Mouse (Mus musculus): ENCODE results near the gene Arfgef2.

Arfgef2 gene

DNA sequence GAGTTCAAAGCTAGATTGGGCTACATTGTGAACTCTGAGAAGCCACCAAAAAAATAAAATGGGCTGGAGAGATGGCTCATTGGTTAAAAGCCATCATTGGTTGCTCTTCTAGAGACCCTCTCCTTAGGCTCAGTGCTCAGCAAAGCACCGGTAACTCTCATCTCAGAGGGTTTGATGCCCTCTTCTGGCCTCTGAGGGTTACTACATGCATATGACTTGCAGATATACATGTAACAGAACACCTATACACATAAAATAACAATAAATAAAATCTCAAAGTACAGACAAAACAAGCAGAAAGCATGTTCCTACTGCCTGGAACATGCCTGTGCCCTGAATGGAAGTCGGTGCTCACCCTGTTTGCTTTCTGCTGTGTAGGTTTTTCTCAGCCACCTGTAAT, 51.7 kb downstream of the Arfgef2 start:
- peak in 1 of 2 experiments; percentile 41 for DNase-seq (ENCODE audit: low spot score in 2 of 2)

DNA sequence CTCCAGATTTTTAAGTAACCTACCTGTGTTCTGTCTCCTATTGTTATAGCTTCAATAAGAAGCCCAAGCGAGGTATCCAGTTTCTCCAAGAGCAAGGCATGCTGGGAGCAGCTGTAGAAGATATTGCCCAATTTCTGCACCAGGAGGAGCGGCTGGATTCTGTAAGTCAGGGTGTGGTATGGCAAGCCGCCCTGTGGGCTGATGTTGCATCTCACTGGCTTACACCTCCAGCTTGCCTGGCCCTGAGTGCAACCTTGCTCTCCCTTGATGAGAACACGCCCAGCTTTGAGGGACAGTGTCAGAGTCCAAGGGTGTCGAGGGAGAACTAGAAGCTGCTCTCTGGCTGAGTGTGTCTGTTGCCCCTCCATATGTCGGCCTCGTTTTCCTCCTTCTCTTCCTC, 53.8 kb downstream of the Arfgef2 start:
- DNase-seq (ENCODE audit: low spot score in 2 of 2) = no peak

DNA sequence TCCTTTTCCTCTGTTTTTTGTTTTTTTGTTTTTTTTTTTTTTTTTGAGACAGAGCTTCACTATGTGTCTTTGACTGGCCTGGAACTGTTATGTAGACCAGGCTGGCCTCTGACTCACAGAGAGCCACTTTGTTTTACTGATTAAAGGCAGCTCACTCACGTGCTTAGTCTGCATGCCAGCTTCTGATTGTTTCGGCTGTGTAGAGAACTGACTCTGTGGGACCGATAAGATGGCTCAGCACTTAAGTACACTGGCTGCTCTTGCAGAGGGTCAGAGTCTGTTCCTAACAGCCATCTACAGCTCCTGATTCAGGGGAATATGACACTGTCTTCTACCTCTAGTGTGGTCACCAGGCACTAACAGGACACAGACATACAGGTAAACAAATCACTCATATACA, 57.1 kb downstream of the Arfgef2 start:
- DNase-seq (ENCODE audit: low spot score in 2 of 2) = no peak

DNA sequence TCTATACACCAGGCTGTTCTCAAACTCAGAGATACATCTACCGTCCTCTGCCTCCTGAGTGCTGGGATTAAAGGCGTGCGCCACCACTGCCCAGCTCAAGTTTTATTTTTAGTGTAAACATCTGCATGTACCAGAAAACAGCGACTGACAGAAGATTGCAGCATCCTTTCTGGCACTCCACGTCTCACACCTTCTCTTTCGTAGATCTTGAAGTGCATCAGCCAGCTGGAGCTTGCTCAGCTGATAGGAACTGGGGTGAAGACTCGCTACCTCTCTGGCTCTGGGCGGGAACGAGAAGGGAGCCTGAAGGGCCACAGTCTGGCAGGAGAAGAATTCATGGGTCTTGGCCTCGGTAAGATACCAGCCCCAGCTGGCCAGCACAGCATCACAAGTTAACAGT, 60.1 kb downstream of the Arfgef2 start:
- no peak for DNase-seq (ENCODE audit: low spot score in 2 of 2)

DNA sequence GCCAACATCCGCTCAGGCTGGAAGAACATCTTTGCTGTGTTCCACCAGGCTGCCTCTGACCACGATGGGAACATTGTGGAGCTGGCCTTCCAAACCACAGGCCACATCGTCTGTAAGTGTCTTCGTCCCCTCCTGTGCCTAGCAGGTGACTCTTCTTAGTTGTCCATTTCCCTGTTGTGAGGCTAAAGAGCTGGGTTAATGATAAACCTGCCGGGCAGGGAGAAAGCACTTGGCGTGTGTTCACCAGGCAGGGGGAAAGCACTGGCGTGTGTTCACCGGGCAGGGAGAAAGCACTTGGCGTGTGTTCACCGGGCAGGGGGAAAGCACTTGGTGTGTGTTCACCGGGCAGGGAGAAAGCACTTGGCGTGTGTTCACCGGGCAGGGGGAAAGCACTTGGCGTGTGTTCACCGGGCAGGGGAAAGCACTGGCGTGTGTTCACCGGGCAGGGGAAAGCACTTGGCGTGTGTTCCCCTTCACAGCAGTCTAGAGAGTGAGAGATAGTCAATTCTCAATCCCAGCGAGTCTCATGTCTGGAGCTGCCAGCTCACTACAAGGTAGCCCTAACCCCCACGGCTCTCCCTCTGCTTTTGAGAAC, 65.0 kb downstream of the Arfgef2 start:
- DNase-seq (ENCODE audit: low spot score in 2 of 2) = no peak

DNA sequence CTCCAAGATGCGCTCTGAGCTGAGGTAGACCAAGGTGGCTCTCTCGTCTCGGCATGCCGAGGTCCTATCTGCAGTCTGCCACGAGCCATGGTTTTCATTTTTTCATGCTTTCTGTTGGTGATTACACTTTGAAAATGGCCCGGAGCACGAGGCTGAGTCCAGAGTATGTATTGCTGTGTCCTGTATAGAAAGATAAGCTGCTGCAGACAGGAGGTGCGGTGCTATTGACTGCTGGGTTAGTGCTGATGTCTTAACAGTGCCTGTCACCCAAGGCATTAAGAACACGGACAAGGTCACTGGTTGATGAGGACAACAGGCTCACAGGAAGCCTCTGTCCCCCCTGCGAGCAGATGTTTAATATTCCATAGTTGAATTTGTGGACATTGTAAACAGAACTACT, 65.5 kb downstream of the Arfgef2 start:
- DNase-seq (ENCODE audit: low spot score in 2 of 2) = no peak

DNA sequence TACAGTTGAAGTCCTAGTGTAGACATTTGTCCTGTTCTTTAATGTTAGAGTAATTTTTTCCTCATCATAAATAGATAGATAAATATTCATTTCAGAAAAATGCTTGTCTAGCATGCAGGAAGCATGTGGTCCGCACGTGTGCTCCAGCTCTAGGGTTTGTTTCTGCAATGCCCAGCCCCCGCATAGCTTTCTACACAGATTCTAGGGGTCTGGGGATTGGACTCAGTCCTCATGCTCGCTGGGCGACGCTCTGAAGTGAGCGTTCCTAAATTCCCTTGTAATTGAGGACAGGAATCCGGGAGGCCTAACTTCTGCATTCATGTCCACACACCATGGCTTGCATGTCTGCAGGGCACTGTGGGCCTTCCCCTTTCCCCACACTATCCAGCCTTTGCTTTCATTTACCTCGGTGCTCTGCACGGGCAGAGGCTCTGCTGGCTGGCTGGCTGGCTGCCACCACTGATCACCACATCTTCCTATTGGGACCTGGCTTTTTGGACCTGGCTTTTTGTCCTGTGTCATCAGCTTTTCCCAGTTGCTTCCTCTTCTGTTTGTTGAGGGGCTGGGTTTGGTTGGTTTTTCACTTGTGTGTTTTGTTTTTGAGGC, 69.4 kb downstream of the Arfgef2 start:
- peak in 1 of 2 experiments; percentile 27 for DNase-seq (ENCODE audit: low spot score in 2 of 2)

DNA sequence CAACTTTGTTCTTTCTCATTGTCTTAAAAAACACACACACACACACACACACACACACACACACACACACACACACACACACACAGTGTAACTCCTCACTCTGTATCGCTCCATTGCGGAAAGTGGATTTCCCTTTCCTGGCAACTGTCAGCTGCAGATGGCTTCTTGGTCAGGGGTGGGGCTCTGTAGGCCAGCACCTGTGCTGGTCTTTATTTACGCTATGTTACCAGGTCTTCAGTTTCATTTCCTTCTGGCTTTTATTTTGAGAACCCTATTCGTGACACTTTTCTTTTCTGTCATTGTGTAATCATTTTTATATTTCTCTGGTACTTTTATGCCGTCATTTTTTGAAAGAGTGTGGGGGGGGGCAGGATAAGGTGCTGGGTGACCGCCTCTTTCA, 70.2 kb downstream of the Arfgef2 start:
- peak in 1 of 2 experiments; percentile 26 for DNase-seq (ENCODE audit: low spot score in 2 of 2)

DNA sequence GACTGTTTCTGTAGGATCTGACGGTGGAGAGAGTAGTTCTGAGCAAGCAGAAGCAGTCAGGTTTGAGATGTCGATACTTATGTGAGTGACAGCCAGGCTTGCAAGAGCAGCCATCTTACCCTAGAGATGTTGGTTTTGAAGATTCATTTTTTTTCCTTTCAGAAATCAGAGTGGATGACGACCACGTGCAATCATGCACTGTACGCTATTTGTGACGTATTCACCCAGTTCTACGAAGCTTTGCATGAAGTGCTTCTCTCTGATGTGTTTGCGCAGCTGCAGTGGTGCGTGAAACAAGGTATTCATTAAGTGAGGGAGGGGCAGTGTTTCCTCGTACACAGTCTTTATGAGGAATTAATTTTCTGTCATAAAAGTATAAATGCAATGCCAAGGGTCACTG, 70.9 kb downstream of the Arfgef2 start:
- DNase-seq (ENCODE audit: low spot score in 2 of 2) = no peak

DNA sequence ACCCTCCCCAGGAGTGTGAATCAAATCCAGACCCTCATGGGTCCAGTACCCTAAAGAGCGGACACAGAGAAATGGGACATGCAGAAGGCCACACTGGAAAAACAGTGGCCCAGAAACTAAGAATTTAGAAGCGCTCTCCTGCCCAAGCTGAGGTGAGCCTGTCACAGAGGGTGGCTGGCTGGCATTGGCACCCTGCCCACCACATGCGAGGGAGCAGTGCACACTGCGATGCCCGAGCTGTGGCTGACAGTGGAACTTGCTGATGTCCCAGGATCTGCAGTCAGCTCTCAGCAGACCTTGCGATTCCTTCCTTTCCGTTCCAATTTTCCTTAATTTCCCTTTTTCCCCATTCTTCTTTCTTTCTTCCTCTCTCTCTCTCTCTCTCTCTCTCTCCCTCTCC, 79.7 kb downstream of the Arfgef2 start:
- DNase-seq (ENCODE audit: low spot score in 2 of 2) = no peak

DNA sequence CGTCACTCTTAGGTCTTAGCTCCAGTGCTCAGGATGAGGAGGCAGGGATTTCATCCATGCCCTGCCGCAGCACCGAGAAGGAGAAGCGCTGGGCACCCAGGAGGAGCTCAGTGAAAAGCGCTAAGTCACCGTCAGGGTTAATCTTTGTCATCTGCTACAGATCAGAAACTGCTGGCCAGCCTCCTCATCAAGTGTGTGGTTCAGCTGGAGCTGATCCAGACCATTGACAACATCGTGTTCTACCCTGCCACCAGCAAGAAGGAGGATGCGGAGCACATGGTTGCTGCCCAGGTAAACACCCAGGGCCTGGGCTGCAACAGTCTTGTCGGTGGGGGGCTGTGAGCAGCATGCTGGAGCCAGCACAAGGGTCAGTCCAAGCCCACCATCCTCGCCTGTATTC, 80.2 kb downstream of the Arfgef2 start:
- DNase-seq (ENCODE audit: low spot score in 2 of 2) = no peak

DNA sequence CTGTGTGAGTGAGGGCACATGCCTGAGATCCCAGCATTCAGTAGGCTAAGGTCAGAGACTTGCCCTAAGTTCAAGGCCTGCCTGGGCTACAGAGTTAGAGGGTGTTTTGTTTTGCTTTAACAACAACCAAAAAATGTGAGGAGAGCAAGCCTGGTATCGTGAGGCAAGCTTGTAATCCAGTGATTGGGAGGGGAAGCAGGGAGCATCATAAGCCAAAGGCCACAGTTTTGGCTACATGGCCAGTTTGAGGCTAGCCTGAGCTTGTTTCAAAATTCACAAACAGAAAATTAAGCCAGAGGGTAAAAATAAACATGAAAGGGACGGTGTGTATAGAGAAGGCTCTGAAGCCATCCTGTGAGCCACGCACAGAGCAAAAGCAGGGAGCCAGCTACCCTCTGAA, 80.8 kb downstream of the Arfgef2 start:
- DNase-seq (ENCODE audit: low spot score in 2 of 2) = no peak

DNA sequence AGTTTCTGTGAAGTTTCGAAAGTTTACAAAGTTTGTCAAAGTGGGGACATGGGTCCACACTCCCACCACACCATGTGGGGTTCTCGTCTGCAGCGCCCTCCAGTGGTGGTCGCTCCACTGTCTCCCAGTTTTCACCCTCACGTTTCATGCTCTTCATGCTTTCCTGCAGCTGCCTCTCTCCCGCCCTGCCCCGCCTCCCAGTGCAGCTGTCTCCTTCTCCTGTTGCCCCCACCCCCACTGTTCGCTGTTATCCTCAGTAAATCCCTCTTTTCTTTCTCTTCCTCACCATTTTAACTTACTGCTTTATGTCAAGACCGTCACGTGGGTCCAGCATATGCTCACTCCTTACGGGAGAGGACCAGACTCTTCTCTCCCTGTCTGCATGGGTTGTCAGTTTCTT, 82.4 kb downstream of the Arfgef2 start:
- DNase-seq (ENCODE audit: low spot score in 2 of 2) = peak in 1 of 2 experiments; percentile 41

DNA sequence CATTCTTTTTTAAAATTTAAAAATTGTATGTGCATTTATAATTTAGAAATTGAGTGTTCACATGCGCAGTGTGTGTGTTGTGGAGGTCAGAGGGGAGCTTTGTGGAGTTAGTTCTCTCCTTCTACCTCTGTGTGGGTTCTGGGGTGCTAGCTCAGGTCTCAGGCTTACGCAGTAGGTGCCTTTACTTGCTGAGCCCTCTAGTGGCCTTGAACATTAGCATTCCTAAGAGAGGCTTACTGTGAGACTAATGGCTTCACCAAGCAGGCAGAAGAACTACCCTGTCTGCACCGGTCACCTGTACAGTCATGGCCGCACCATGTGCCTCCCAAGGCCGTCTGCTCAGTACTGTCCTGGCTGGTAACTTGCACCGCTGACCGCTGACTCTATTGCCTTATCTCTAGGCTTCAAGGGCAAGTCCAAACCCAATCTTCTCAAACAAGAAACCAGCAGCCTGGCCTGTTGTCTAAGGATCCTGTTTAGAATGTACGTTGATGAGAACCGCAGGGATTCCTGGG, 86.0 kb downstream of the Arfgef2 start:
- no peak for DNase-seq (ENCODE audit: low spot score in 2 of 2)

DNA sequence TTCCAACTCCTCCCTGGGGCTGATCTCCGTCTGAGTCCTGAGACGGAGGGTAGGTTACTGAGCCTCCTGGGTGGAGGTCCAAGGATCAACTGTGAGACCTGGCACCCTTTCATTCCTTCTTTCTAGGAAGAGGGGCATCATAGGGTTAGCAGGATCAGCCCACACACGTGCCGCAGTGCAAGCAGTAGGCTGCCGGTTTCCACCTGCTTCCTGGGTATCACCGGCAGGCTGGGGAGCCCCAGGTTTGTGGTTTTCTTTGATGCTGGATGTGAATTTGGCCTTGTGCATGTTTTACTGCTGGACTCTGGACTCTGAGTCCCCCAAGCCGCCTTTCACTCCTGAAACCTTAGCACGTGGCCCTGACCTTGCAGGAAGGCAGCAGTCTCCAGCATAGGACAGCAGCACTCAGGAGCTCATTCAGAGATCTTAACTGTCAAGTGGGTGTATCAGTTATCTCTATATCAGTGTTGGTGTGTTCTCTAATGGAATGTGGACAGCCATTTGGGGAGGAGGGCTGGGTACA, 86.8 kb downstream of the Arfgef2 start:
- DNase-seq (ENCODE audit: low spot score in 2 of 2) = no peak

DNA sequence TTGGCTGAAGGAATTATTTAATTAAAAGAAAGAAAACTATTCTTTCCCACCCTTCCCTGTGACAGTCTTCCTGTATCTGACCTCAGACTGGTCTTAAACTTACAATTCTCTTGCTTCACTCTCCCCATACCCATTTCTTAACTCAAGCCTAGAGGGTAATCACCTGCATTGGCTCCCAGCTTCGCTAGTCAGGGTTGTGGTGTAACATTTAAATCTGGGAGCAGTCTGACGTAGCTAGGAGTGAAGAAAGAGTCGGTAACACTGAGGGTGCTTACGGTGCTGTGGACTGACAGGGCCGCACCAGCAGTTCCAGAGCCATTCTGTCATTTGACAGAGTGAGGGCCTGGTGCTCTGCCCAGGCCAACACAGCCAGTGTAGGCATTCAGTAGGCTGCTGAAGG, 87.6 kb downstream of the Arfgef2 start:
- no peak for DNase-seq (ENCODE audit: low spot score in 2 of 2)

DNA sequence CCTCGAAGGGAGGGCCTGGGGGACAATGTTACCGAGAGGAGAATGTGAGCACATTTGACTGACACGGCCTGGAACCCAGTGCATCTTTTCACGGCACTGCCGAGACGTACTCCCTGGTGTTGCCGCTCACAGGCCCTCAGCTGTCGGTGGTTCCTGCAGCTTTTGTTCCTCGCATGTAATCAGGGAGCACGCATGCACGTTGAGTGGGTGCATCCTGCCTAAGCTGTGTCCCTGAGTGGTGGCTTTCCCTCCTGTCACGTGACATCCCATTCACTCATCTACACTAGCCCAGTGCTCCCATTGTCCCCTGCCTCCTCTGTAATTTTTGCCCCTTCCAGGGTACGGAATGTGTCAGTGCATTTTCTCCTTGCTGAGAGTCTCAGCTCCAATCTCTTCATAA, 91.0 kb downstream of the Arfgef2 start:
- DNase-seq (ENCODE audit: low spot score in 2 of 2) = no peak

DNA sequence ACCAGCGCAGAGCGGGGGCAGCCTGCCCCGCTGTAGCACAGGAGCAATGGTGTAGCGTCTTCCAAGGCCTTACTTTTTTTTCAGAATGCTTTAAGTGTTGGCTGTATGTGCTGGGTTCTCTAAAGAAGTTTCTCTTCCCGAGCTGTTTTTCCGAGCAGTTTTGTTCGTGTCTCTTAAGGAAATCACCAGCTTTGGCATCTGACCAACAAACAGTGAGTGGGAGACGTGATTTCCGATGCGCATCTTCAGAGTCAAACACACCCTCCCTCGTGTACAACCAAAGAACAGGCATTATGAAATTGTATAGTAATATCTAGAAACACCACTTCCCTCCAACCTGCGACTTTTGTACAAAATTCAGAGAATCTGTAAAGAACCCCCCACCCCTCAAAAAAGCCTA, 91.6 kb downstream of the Arfgef2 start:
- no peak for DNase-seq (ENCODE audit: low spot score in 2 of 2)

DNA sequence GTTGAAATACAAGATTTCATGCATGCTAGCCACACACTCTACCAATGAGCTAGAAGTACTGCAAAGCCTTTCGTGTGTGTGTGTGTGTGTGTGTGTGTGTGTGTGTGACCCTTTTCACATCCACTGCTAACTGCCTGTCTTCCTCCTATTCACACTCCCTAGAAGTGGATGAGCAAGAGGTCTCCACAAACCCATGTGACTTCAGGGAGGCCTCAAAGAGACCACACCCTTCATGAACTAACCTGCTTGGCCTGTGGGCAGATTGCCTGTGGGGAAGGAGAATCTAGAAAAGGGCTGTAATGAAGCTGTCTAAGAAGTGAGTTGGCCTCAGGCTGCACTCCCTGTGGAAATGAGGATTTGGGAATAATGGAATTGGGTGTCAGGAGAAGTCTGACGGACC, 93.8 kb downstream of the Arfgef2 start:
- no peak for DNase-seq (ENCODE audit: low spot score in 2 of 2)

DNA sequence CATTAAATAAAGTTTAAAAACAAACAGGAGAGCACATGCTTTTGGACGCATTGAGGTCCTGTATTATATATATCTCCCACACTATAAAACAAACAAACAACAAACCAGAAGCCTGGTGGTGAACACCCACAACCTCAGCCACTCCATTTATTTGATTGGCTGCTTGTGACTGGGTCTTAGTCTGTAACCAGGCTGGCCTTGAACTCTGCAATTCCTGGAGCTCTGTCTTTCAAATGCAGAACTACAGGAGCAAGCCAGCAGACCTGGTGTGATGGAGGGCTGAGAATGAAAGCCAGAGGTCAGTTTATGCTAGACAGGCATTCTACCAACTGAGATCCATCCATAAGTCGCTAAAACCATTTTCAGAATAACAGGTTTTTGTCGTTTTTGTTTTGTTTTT, 94.4 kb downstream of the Arfgef2 start:
- no peak for DNase-seq (ENCODE audit: low spot score in 2 of 2)

DNA sequence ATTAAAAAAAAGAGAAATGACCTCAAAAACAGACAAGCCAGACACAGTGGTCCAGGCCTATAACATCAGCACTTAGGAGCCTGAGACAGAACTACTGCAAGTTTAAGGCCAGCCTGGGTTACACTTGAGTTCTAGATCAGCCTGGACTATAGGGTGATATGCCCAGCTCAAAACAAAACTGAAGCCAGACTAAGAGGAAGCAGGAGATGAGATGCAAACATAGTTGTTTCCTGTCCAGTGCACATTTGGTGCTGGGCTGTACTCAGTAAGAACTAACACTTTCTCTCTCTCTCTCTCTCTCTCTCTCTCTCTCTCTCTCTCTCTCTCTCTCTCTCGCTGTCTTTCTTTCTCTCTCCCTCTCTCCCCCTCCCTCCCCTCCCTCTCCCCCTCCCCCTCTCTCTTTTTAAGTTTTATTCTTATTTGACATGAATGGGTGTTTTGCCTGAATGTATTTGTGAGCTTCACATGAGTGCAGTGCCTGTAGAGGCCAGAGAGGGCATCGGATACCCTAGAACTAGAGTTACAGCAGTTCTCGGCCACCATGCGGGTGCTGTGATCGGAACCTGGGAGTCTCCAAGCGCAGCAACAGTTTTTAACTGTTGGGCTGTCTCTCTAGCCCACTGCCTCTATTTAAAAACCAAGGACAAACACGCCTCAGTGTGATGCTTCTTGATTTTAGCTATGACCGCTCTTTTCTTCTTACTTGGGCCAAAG, 95.6 kb downstream of the Arfgef2 start:
- no peak for DNase-seq (ENCODE audit: low spot score in 2 of 2)

DNA sequence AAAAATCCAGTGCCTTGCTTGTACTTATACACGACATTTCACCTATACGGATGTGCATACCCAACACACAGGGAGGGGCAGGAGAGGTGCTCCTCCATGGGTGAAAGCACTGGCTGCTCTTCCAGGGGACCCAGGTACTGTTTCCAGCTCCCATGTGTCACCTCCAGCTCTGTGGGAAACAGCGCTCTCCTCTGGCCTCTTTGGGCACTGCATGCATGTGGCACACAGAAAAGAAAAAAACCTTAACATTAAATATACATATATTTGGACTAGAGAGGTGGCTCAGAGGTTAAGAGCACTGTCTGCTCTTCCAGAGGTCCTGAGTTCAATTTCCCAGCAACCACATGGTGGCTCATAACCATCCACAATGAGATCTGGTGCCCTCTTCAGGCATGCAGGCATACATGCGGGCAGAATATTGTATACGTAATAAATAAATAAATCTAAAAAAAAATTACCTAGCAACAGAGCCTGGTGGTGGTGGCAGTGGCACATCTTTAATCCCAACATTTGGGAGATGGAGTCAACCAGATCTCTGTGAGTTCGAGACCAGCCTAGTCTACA, 98.4 kb downstream of the Arfgef2 start:
- peak in 1 of 2 experiments; percentile 29 for DNase-seq (ENCODE audit: low spot score in 2 of 2)
